Mouse (Mus musculus): ENCODE measurements around the gene Pde8b. TPM values are rescaled to one million over a fixed set of nuclear protein-coding genes. Genes with fewer than 3 reads are reported as not detected.

The Pde8b gene
- polyA plus RNA-seq, 1 experiment from 2014 or later, result 6.9 TPM

GRCm38 (mm10) chr13:95185891-95186740, 64.0 kb downstream of the Pde8b start:
- H3K4me2 ChIP-seq (ENCODE audit: low read length), result no peak overlapping the region
- ATAC-seq (replicated peaks; ENCODE audit: low FRiP score, low TSS enrichment, low read depth) (no peak), DNase-seq (ENCODE audit: low spot score) (no peak)
- H3K36me3 ChIP-seq (ENCODE audit: control insufficient read depth, insufficient read depth, low read length), result no peaks in the 10 kb centered on the region
- no peaks in the 10 kb centered on the region for H3K9me3 ChIP-seq (ENCODE audit: control insufficient read depth, low read length)
- 22% methylated on average over 10 of the region's 10 CpGs for WGBS
- H3K27ac ChIP-seq (ENCODE audit: low read depth), result no peak overlapping the region
- no peaks in the 10 kb centered on the region; the same call in 1 of the 2 replicates for H3K4me1 ChIP-seq (replicated peaks; ENCODE audit: control insufficient read depth, insufficient read depth, low read length)
- H3K4me3 ChIP-seq (ENCODE audit: low read depth, low read length), result no peak overlapping the region
- no peak overlapping the region for H3K9ac ChIP-seq (ENCODE audit: low read length)
- H3K27me3 ChIP-seq (replicated peaks; ENCODE audit: control insufficient read depth, insufficient read depth, low read length), result no peaks in the 10 kb centered on the region

- H3K4me3 ChIP-seq (ENCODE audit: low read depth, low read length), result no peak overlapping the region
- no peaks in the 10 kb centered on the region; the same call in 1 of the 2 replicates for H3K4me1 ChIP-seq (replicated peaks; ENCODE audit: control insufficient read depth, insufficient read depth, low read length)
- H3K27ac ChIP-seq (ENCODE audit: low read depth), result no peak overlapping the region
- 84% methylated on average over 2 of the region's 2 CpGs for WGBS
- no peak for ATAC-seq (replicated peaks; ENCODE audit: low FRiP score, low TSS enrichment, low read depth)
- no peak for DNase-seq (ENCODE audit: low spot score)
- no peak overlapping the region for H3K9ac ChIP-seq (ENCODE audit: low read length)
- H3K27me3 ChIP-seq (replicated peaks; ENCODE audit: control insufficient read depth, insufficient read depth, low read length), result no peaks in the 10 kb centered on the region
- no peaks in the 10 kb centered on the region for H3K9me3 ChIP-seq (ENCODE audit: control insufficient read depth, low read length)
- H3K4me2 ChIP-seq (ENCODE audit: low read length), result no peak overlapping the region
- no peaks in the 10 kb centered on the region for H3K36me3 ChIP-seq (ENCODE audit: control insufficient read depth, insufficient read depth, low read length)
Measured at GRCm38 (mm10) chr13:95183686-95184085, 66.5 kb downstream of the Pde8b start.

DNA sequence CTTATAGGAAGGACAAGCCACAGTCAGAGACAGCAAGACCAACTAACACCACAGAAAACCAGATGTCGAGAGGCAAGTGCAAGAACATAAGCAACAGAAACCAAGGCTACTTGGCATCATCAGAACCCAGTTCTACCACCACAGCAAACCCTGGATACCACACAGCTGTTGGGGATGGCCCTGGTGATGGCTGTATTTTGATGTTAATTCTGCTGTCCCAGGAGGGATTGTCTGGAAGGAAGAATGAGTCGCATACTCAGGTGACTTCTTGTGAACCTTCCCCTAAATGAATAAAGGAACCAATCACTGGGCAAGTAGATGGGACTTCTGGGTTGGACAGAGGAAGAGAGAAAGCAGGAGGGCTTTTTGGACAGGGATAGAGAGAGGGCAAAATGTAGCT, 69.9 kb downstream of the Pde8b start:
- ATAC-seq (replicated peaks; ENCODE audit: low FRiP score, low TSS enrichment, low read depth), result no peak
- H3K4me2 ChIP-seq (ENCODE audit: low read length), result no peak overlapping the region
- DNase-seq (ENCODE audit: low spot score), result no peak
- H3K4me1 ChIP-seq (replicated peaks; ENCODE audit: control insufficient read depth, insufficient read depth, low read length), result no peaks in the 10 kb centered on the region
- H3K9ac ChIP-seq (ENCODE audit: low read length), result no peak overlapping the region
- no peak overlapping the region for H3K4me3 ChIP-seq (ENCODE audit: low read depth, low read length)
- no peaks in the 10 kb centered on the region for H3K36me3 ChIP-seq (ENCODE audit: control insufficient read depth, insufficient read depth, low read length)
- WGBS, result 88% methylated on average over 2 of the region's 2 CpGs
- H3K27me3 ChIP-seq (replicated peaks; ENCODE audit: control insufficient read depth, insufficient read depth, low read length), result no peaks in the 10 kb centered on the region
- H3K9me3 ChIP-seq (ENCODE audit: control insufficient read depth, low read length), result no peaks in the 10 kb centered on the region
- H3K27ac ChIP-seq (ENCODE audit: low read depth), result no peak overlapping the region

- 31% methylated on average over 9 of the region's 9 CpGs for WGBS
- no peak overlapping the region for H3K27ac ChIP-seq (ENCODE audit: low read depth)
- H3K4me2 ChIP-seq (ENCODE audit: low read length), result no peak overlapping the region
- no peaks in the 10 kb centered on the region for H3K4me1 ChIP-seq (replicated peaks; ENCODE audit: control insufficient read depth, insufficient read depth, low read length)
- no peaks in the 10 kb centered on the region for H3K9me3 ChIP-seq (ENCODE audit: control insufficient read depth, low read length)
- ATAC-seq (replicated peaks; ENCODE audit: low FRiP score, low TSS enrichment, low read depth) (no peak), DNase-seq (ENCODE audit: low spot score) (no peak)
- H3K9ac ChIP-seq (ENCODE audit: low read length), result no peak overlapping the region
- H3K4me3 ChIP-seq (ENCODE audit: low read depth, low read length), result no peak overlapping the region
- no peaks in the 10 kb centered on the region for H3K27me3 ChIP-seq (replicated peaks; ENCODE audit: control insufficient read depth, insufficient read depth, low read length)
- no peaks in the 10 kb centered on the region for H3K36me3 ChIP-seq (ENCODE audit: control insufficient read depth, insufficient read depth, low read length)
Measured at GRCm38 (mm10) chr13:95177326-95177725, 72.8 kb downstream of the Pde8b start.

GRCm38 (mm10) chr13:95176399-95176798, 73.7 kb downstream of the Pde8b start:
- no peak overlapping the region for H3K4me2 ChIP-seq (ENCODE audit: low read length)

DNA sequence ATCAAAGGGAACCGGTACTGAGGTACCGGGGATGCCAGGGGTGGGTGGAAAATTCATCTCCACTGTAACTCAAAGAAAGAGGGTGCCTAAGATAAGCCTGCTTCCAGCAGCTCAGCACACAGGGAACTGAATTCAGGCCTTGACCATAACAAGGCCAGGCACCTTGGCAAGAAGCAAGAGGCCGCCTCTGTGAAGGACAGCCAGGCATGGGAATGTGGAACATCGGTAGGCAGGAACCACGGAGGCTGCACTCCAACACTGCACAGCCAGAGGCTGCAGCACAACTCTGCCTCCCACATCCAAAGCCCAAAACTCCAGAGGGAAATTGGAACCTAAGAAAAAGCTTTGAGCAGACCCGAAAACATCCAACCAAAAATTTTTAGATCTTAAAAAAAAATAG, 75.9 kb downstream of the Pde8b start:
- no peak overlapping the region for H3K9ac ChIP-seq (ENCODE audit: low read length)
- 78% methylated on average over 6 of the region's 6 CpGs for WGBS
- no peaks in the 10 kb centered on the region for H3K36me3 ChIP-seq (ENCODE audit: control insufficient read depth, insufficient read depth, low read length)
- no peaks in the 10 kb centered on the region for H3K9me3 ChIP-seq (ENCODE audit: control insufficient read depth, low read length)
- H3K27me3 ChIP-seq (replicated peaks; ENCODE audit: control insufficient read depth, insufficient read depth, low read length), result no peaks in the 10 kb centered on the region
- no peak overlapping the region for H3K4me2 ChIP-seq (ENCODE audit: low read length)
- no peak overlapping the region for H3K4me3 ChIP-seq (ENCODE audit: low read depth, low read length)
- no peak for DNase-seq (ENCODE audit: low spot score)
- no peak overlapping the region for H3K27ac ChIP-seq (ENCODE audit: low read depth)
- ATAC-seq (replicated peaks; ENCODE audit: low FRiP score, low TSS enrichment, low read depth), result no peak
- no peaks in the 10 kb centered on the region for H3K4me1 ChIP-seq (replicated peaks; ENCODE audit: control insufficient read depth, insufficient read depth, low read length)

More at GRCm38 (mm10) chr13:95176399-95176798, 73.7 kb downstream of the Pde8b start:
- Histone ChIP-seq H3K27me3 (replicated peaks; ENCODE audit: control insufficient read depth, insufficient read depth, low read length) (no peaks in the 10 kb centered on the region), H3K4me1 (replicated peaks; ENCODE audit: control insufficient read depth, insufficient read depth, low read length) (no peaks in the 10 kb centered on the region), H3K4me3 (ENCODE audit: low read depth, low read length) (no peak overlapping the region), H3K36me3 (ENCODE audit: control insufficient read depth, insufficient read depth, low read length) (no peaks in the 10 kb centered on the region), H3K9ac (ENCODE audit: low read length) (no peak overlapping the region), H3K9me3 (ENCODE audit: control insufficient read depth, low read length) (no peaks in the 10 kb centered on the region), H3K27ac (ENCODE audit: low read depth) (no peak overlapping the region)
- ATAC-seq (replicated peaks; ENCODE audit: low FRiP score, low TSS enrichment, low read depth) (no peak), DNase-seq (ENCODE audit: low spot score) (no peak)
- 71% methylated on average over 5 of the region's 5 CpGs for WGBS

GRCm38 (mm10) chr13:95172346-95172745, 77.8 kb downstream of the Pde8b start:
- H3K4me2 ChIP-seq (ENCODE audit: low read length), result no peak overlapping the region
- no peaks in the 10 kb centered on the region for H3K4me1 ChIP-seq (replicated peaks; ENCODE audit: control insufficient read depth, insufficient read depth, low read length)
- no peaks in the 10 kb centered on the region for H3K36me3 ChIP-seq (ENCODE audit: control insufficient read depth, insufficient read depth, low read length)
- H3K9ac ChIP-seq (ENCODE audit: low read length), result no peak overlapping the region
- no peaks in the 10 kb centered on the region for H3K27me3 ChIP-seq (replicated peaks; ENCODE audit: control insufficient read depth, insufficient read depth, low read length)
- DNase-seq (ENCODE audit: low spot score) (no peak), ATAC-seq (replicated peaks; ENCODE audit: low FRiP score, low TSS enrichment, low read depth) (no peak)
- WGBS, result 93% methylated on average over 4 of the region's 4 CpGs
- H3K9me3 ChIP-seq (ENCODE audit: control insufficient read depth, low read length), result no peaks in the 10 kb centered on the region
- no peak overlapping the region for H3K27ac ChIP-seq (ENCODE audit: low read depth)
- H3K4me3 ChIP-seq (ENCODE audit: low read depth, low read length), result no peak overlapping the region

- Histone ChIP-seq H3K4me2 (ENCODE audit: low read length) (no peak overlapping the region), H3K4me1 (replicated peaks; ENCODE audit: control insufficient read depth, insufficient read depth, low read length) (no peaks in the 10 kb centered on the region), H3K27ac (ENCODE audit: low read depth) (no peak overlapping the region), H3K27me3 (replicated peaks; ENCODE audit: control insufficient read depth, insufficient read depth, low read length) (no peaks in the 10 kb centered on the region), H3K36me3 (ENCODE audit: control insufficient read depth, insufficient read depth, low read length) (no peaks in the 10 kb centered on the region), H3K9me3 (ENCODE audit: control insufficient read depth, low read length) (no peaks in the 10 kb centered on the region), H3K9ac (ENCODE audit: low read length) (no peak overlapping the region), H3K4me3 (ENCODE audit: low read depth, low read length) (no peak overlapping the region)
- no peak for DNase-seq (ENCODE audit: low spot score)
- 84% methylated on average over 3 of the region's 3 CpGs for WGBS
- ATAC-seq (replicated peaks; ENCODE audit: low FRiP score, low TSS enrichment, low read depth), result no peak
Measured at GRCm38 (mm10) chr13:95160211-95160610, 89.9 kb downstream of the Pde8b start.

DNA sequence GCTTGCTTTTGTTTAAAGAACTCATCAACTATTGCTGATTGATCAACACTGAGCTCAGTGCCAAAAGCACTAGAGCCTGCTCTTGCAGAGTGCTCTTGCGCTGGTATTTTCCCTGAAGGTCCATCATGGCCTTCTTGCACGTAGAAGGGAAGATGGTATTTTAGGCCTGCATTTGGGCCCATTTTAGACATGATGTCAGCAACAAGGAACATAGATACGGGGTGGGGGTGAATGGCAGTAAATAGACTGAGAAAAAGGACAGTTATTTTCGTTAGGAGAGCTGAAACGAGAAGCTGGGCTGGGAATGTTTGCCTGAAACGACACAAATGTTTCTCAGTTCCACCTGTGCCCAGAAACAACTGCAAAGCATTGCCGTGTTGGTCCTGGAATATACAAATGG, 91.2 kb downstream of the Pde8b start:
- Histone ChIP-seq H3K4me1 (replicated peaks; ENCODE audit: control insufficient read depth, insufficient read depth, low read length) (no peaks in the 10 kb centered on the region), H3K27ac (ENCODE audit: low read depth) (no peak overlapping the region), H3K9ac (ENCODE audit: low read length) (no peak overlapping the region), H3K4me2 (ENCODE audit: low read length) (no peak overlapping the region), H3K36me3 (ENCODE audit: control insufficient read depth, insufficient read depth, low read length) (no peaks in the 10 kb centered on the region), H3K9me3 (ENCODE audit: control insufficient read depth, low read length) (no peaks in the 10 kb centered on the region), H3K27me3 (replicated peaks; ENCODE audit: control insufficient read depth, insufficient read depth, low read length) (no peaks in the 10 kb centered on the region), H3K4me3 (ENCODE audit: low read depth, low read length) (no peak overlapping the region)
- ATAC-seq (replicated peaks; ENCODE audit: low FRiP score, low TSS enrichment, low read depth), result no peak
- DNase-seq (ENCODE audit: low spot score), result no peak
- WGBS, result 82% methylated on average over 7 of the region's 7 CpGs
